Mouse (Mus musculus) brain, adult 2 months (tissue): Measurements from ENCODE around the gene Fcrlb.

ENCODE experiments used
- DNase-seq: peaks from one replicate; pipeline ENCODE4 v3.0.0; 2011; ENCODE audit warnings: low read depth, low spot score

Gene Fcrlb

DNA sequence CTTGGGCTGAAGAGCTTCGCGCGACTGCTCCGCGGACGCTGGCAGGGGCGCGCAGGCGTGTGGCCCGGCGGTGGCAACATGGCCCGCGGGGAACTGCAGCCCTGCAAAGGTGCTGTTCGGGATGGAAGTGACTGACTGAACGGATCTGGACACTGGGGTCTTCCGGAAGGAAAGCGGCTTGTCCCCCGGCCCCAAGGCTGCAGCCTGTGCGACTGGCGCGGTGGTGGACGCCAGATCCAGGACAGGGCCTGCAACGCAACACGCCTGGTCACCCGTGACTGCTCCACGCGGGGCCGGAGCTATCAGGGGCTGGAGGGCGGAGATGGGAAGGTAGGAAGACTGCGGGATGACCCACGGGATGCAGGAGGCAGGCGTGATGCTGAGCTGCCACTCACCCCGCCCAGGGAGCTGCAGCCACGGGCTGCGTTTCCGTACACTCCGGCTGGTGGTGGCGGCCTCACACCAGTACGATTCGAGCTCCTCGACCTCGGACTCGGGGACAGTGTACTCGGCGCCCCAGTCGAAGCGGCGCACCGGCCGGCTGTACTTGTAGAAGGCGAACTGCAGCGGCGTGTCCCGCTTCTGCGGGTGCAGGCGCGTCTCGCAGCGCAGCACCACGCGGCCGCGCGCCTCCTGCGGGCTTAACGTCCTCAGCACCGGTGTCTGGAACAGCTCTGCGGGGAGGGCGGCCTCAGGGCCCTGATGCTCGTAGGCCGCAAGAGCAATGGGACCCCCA lies 5.1 kb downstream of the Fcrlb start:
- DNase-seq = peak; percentile 82

DNA sequence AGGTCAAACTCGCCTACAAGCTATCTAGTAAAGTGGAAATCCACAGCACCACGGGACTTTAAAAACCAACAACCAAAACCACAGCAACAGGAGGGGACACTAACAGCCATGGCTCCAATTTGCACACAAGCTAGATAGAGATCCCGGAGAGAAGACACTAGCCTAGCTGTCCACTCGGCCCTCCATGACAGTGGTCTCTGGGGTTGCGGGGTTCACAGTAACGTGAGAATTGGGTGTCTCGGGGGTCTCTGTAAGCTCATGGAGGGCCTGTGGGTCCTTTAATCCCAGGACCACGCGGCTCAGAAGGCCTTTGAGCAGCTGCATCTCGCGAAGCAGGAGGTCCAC lies 5.7 kb downstream of the Fcrlb start:
- no peak for DNase-seq

DNA sequence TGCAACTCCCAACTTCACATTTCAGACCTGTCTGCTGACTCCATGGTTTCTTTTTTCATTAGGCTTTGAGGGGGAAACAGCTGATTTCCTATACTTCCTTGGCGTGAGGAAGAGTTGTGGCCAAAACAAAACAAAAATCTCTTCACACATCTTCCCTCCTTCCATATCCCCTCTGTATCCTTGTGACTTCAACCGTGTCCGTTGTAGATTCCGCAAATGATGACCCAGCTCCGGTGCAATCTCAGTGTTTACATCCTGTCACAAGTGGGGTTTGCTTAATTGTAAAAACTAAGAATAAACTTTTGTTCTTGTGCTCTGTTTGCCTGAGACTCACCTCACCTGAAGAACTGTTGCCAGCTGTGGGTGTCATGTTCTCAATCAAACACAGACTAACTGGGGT lies 9.3 kb downstream of the Fcrlb start:
- no peak for DNase-seq

DNA sequence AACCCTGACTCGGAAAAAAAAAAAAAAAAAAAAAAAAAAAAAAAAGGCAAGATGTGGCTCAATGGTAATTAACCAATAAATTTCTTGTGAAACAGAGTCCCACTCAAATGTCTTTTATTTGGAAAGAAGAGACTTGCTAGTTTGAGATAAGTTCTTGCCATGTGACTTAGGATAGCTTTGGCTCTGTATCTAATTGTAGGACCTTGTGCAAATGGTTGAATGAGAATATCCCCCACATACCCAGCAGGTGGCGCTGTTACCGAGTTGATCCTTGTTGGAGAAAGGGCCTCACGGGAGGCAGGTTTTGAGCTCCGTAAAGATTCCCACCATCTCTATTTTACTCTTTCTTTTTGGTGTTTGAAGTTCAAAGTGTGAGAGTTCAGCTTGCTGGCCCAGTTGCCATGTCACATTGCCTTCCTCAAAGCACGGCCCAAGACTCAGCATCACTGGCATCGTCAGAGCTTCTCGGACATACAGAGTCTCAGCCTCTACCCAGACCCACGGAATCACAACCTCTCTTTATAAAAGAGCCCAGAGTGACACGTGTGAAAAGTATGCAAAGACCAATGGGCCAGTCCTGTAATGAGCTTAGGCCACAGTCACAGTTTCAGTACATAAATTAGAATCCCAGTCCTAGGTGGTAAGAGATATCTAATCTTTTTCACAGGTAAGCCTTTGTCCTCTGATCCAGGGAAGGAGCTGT lies 11.1 kb downstream of the Fcrlb start:
- peak; percentile 92 for DNase-seq

DNA sequence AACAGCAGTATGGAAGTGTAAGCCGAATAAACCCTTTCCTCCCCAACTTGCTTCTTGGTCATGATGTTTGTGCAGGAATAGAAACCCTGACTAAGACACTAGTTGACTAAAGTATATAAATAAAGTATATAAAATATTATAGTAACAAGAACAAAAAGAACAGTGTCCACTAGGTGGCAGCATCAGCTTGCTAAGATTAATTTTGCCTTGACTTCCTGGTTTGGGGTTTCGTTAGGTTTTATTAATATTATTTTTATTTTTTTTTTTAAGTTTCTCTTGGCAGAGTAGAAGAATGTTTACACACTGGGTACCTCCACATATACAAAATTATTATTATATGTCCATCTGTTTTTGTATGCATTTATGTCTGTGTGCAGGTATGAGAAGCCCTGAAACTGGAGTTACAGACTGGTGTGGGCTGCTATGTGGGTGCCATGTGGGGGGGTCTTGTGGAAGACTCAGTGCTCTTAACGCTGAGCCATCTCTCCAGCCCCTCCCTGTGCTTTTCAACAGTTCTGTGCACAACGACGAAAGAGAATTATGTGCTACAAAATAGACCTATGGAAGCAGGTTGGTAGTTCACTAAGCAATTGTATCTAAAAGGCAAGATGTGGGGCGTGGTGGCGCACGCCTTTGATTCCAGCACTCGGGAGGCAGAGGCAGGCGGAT lies 11.8 kb downstream of the Fcrlb start:
- DNase-seq = peak; percentile 70

DNA sequence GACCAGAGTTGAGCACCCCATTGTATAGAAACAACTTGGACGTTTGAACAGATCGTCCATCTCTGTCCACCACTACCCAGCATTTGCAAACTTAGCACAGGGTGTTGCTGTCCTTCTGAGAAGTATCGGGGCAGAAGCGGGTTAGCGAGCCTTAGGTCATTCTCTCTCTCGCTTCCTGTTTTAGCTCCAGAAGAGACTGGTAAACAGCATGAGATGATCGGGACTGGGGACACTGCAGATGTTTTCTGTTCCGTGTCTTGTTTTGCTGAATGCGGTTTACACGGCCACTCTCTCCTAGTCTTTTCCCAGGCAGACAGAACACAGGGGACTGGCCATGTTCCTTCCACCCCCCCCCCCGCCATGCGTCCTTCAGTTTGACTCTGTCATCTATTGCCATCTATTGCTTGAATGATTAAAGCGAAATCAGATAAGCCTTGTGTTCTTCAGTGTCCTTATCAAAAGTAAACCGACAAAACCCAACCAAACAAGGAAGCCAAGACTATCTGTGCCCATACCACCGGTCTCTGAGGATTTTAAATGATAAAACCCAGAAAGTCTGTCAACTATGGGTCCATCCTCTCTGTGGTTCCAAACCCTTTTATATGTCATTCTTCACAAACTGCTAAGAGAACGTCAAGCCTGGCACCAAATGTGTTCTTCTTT lies 14.2 kb downstream of the Fcrlb start:
- peak; percentile 44 for DNase-seq

DNA sequence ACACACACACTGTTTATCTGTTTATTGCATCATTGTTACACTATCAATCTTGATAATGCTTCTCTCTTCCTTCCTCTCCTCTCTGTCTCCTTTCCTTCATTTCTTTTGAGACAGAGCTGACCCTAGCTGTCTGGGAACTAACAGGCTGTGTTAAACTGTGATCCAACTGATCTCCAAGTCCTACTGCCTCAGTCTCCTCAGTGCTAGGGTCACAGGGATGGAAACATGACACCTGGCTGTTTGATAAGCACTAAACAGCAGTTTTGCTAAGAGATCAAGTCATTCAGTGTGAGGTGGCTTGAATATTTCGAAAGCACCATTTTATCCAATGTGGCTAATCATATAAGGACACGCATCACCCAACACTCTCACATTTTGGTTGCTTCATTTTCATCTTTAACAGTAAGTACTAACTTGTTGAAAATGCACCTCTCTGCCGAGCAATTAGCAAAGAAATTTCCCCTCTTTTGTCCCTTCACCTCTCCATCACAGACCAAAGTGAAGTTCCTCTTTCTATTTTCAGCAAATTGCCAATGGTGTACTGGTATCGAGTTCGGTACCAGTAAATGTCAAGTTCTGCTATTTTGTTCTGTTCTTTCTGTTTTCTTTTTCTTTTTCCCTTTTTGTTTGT lies 16.0 kb downstream of the Fcrlb start:
- no peak for DNase-seq

DNA sequence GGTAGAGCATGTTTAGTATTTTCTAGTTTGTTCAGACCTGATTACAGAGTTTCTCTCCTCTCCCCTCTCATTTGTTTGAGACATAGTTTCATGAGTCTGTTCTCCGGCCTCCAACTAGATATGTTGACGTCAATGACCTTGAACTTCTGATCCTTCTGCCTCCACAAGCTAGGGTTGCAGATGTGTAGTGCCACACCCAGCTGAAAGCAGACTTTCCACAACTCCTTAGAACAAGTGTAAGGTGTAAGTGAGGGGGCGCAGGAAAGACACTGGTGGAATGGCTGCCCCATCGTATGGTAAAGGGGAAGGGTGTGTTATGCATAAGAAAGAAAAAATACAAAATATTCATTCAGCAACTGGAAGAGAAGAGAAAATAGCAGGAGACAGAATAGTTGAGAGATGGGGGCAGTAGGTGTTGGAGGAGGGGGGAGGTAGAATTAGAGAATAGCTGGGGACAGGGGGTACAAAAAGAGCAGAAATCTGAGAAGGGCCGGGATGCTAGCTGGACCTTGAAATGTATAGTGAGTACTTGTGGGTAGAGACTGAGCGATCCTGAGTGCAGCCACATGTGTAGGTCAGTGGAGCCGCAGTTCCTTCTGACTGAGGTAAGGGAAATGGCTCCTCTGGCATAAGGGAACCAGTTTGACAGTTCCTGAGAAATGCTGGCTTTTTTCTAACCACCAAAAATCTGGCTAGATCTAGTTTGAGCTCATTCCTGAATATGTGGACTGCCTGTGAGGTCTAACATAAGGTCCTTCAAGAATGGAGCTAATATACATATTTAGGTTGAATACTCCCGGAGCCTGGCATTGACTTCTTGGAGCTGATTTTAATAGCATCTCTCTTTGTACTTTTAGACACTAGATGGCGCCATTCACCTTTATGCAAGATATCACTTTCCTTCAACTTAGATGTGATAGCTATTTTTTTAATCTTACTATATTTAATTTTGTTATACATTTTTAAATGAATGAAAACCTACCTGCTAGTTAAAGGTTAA lies 17.8 kb downstream of the Fcrlb start:
- peak; percentile 69 for DNase-seq

DNA sequence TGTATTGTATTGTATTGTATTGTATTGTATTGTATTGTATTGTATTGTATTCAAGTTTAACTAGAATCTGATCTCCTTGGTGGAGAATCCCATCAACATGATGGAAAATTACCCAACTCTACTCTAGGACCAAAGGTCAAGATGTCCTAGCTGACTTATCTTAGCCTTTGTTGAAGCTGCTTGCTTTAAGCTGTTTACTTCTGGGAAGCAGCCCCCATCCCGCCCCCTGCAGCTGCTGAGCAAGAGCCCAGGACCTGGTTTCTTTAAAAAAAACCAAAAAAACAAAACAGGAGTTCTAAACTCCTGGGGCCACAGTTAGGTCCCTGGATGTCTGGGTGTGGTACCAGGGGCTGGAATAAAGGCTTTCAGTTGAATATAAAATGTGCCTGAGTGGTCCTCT lies 20.5 kb downstream of the Fcrlb start:
- no peak for DNase-seq

DNA sequence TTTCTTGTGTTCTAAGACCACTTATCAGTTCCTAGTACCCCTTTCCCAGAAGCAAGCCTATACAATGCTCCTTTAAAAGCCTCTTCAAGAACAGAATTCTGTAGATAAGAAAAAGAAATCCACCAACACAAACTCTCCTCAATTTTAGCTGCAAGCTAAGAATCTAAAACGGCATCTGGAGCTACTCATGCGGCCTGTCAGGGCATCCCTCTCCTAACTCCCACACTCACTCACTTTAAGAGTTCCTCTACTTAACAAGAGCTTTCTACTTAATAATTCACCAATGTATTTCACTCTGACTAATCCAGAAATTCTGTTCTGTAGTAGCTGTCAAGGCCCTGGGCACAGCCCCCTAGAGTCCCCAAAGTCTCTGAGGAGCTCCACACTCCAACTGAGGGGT lies 21.1 kb downstream of the Fcrlb start:
- peak; percentile 45 for DNase-seq

DNA sequence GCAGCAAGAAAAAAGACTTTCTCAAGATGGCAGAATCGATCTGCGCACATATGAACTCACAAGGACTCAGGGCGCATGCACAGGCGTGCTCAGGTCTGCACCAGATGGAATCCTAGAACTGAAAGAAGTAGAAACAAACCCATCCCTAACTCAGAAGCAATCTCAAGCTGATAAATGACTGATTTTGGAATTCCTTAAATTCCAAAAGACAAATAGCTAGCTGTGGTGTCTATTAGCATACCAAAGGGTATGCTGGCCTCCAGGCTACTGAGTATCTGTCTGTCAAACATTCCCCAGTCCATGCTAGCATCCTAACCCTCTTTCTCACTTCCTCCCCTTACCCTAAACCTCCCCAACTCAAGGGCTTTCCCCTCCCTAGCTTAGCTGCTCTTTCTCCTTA lies 23.4 kb downstream of the Fcrlb start:
- DNase-seq = no peak

DNA sequence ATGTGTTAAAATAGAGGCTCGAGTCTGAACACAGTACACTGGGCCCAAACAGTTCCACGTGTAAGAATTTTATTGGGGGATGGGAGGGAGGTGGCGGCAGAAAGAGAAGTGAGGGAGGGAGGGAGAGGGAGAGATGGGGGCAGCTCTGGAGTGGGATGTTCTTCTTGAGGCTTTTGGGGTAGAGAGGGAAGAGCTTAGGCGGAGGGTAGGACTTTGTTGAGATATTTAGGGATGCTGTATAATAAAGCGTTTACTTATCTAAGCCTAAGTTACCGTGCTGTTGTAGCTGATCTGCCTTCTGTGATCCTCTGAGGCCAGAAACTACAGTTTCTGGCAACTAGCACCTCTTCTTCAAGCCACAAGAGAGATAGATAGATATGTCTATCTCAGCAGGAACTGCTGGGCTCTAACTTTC lies 26.7 kb downstream of the Fcrlb start:
- DNase-seq = peak; percentile 24

DNA sequence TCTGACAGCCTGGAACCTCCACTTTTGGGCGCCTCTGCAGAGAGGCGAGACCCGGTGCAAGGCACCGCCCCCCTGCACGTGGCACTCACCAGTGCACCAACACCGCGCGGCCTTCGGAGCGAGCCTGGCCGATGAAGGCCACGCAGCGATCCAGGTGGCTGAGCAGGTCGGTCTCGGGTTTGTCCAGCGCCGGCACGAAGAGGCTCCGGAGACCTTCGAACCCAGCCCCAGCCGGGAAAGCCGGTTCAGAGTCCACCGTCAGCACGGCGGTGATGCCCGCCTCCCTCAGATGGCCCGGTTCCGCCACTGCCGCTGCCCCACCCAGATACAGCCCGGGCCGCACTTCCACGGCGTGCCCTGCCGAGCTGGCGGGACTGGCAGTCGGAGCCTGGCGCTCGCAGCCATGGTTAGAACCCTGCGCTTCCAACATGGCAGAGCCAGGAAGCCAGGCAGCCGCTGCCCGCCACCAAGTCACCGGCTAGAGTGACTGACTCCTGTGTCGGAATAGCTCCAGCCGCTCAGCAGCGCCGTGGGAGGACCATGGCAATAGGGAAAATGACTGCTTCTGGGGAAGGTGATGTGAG lies 27.7 kb downstream of the Fcrlb start, which contains the start of the genes Gm26620 and Dusp12:
Gene Gm26620, plus strand, starts transcription at position 88 of the 584 bp plus-strand sequence.
Gene Dusp12, minus strand, starts transcription at position 563 of the 584 bp plus-strand sequence.
- DNase-seq = peak; percentile 98

DNA sequence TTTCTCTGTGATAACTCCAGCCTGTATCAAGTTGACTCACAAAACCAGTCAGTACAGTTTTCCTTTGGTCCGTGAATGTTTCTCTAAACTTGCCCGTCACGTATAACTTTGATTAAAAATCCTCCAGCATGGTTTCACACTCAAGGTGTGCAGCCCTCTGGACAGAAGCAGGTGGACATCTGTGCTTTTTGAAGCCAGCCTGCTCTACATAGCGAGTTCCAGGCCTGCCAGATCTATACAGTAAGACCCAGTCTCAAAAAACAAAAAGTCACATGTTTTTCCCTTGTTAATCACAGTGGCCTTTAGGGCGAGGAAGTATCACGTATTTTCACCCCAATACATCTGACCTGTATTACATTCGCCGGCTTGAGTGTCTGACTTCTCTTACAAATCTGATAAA lies 28.4 kb downstream of the Fcrlb start:
- DNase-seq = no peak

DNA sequence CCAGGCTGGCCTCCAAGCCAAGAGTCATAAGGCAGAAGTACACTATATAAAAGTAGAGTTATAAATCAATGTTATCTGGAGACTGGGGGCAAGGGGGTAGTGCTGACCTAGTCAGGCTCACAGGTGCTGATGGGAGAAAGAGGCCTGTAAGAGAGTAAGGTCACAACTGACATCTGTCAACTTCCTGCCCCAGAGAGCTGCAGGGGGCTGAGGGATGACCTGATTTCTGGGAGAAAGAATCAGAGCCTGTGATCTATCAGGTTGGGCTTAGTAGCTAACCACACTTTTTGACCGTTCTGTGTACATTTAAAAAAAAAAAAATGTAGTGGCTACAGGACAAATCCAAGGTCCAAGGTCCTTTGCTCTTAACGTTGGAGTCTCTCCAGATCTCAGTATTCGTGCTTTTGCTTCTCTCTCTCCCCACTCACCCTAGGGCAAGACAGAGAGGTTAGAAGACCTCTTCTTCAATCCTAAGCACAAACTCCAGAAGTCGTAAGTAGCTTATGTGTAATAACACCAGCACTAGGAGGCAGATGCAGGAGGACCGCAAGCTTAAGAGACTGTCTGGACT lies 29.7 kb downstream of the Fcrlb start:
- no peak for DNase-seq

DNA sequence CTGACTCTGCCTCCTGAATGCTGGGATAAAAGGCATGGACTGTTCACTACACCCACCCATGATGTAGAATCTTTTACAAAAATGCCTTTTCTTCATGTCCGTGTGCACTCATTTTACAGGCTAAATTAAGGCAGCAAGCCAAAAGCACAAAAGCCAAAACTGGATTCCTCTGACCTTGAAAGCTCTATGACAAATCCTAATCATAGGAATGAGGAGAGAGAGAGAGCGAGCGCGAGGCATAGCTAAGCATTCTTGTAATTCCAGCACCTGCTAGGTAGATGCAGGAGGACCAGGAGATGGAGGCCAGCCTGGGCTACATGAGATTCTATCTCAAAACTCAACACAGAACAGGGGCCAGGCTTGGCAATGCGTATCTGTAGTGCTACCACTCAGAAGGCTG lies 35.8 kb downstream of the Fcrlb start:
- no peak for DNase-seq

DNA sequence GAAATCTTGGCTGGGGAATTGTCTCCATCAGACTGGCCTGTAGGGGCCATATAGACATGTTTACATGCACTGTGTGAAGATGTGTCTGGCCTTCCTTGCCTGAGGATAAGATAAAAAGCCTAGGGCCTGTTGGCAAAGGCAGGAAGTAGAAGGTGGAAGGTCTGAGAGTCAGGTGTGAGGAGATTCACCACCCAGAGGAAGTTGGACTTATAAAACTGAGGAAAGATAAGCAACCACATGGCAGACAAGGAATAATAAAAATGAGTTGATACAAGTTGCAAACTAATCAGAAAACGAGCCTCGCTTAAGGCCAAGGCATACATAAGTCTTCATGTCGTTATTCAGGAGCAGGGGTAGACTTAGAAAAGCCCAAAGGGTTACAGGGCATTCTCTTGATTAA lies 37.1 kb downstream of the Fcrlb start:
- DNase-seq = no peak

DNA sequence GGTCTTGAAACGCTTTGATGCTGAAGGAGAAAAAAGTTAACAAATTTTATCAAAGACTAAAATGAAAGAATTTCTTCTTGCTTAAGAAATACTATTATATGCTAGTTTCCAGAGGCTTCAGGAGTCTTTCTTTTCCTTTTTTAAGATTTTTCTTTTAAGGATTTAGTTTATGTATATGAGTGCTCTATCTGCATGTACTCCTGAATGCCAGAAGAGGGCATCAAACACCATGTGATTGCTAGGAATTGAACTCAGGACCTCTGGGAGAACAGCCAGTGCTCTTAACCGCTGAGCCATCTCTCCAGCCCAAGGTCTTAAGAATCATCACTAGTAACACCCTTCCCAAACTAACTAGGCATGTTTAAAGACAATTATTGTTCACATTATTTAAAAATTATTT lies 40.8 kb downstream of the Fcrlb start:
- no peak for DNase-seq

DNA sequence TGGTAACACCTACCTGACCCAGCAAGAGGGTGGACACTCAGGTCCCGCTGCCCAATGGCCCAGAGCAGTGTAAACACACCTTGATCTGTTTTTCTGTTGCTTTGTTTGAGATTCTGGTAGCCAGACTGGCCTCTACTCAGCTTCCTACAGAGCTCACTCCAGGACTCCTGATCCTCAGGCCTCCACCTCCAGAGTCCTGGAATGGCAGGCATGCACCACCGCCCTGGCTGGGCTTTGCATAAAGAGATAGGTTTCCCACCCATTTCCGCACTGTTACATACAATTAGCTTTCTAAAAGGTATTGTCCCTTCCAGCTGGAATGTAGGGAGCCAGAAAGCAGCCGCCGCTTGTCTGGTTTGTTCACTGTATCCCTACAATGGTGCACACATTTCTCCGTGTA lies 41.3 kb downstream of the Fcrlb start:
- DNase-seq = no peak

DNA sequence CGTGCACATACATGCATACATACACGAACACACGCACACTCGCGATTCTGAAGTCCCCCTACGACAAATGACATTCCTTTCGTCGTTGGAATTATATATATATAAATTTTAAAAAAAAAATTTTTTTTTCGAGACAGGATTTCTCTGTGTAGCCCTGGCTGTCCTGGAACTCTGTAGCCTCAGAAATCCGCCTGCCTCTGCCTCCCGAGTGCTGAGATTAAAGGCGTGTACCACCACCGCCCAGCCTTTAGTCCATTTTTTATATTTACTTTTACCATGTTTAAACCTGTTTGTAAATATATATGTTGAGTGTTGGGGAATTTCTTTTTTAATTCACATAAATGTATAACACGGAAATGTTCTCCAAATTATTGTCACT lies 43.8 kb downstream of the Fcrlb start:
- DNase-seq = no peak
